Mouse (Mus musculus) frontal cortex, postnatal 25 days (tissue): Measurements from ENCODE around the gene Naa15.
"Not testable (repeated sequence)": the region's sequence is repeated elsewhere in the genome, so short reads cannot be mapped to it uniquely, and the experiment has no call there.

Experiments used
- DNase-seq, 2 experiments: peaks; one replicate each; pipeline ENCODE4 v3.0.0; 2022; ENCODE audit warnings: low spot score in 2 of 2

The Naa15 gene

DNA sequence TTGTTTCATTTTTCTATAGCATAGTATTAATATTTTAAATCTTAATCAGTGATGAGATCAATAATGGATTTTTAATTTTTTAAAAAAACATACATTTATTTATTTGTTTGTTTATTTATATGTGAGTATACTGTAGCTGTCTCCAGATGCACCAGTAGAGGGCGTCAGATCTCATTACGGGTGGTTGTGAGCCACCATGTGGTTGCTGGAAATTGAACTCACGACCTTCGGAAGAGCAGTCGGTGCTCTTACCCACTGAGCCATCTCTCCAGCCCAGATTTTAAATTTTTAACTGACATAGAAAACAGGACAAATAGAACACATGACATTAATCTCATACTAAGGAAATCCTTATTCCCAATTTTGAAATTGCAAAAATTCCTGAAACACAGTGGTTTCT, 19.4 kb downstream of the Naa15 start:
- DNase-seq, result not testable (repeated sequence)

DNA sequence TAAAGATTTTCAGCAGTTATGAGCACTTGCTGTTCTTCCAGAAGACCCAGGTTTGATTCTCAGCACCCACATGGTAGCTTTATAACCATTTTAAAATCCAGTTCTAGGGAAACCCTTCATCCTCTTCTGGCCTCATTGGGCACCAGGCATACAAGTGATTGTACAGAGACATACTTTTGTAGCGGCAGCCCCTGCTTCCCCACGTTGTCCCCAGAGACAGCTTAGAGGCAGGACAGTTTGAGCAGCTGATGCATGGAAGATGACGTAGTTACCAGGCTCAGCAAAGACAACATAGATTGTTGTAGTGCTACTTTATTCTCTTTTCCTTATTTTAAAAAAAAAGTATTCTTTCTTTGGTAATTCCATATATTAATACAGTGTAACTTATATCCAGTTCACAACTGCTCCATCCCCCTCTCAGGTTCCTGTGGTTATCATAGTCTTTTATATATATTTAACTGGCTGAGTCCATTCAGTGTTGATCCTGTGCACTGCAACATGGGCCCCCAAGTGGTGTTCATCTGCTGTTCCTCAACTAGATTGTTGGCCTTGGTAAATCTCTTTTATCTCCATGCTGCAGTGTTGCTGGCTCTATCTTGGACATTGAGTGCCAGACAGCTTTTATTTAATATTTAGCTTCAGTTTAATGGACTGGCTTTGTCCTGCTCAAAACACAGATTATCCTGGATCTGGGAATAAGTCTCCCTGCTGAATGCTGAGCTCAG, 20.1 kb downstream of the Naa15 start:
- DNase-seq, result no peak

DNA sequence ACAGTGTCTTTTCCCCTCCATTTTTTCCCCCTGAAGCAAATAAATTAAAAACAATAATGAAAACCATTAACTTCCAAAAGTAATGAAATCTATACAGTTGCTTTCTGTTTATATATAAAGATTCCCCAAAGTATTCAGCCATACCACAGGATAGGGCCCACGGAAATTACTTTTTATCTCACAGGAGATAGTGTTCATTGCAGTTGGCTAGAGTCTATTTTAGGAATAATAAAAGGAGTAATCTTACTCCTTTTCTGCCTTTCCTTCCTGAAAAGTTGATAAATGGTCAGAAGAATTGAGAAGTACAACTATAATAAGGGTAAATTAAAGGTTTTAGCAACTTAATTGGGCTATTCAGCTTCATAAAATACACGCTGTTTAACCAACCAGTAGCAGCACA, 53.6 kb downstream of the Naa15 start:
- no peak for DNase-seq

DNA sequence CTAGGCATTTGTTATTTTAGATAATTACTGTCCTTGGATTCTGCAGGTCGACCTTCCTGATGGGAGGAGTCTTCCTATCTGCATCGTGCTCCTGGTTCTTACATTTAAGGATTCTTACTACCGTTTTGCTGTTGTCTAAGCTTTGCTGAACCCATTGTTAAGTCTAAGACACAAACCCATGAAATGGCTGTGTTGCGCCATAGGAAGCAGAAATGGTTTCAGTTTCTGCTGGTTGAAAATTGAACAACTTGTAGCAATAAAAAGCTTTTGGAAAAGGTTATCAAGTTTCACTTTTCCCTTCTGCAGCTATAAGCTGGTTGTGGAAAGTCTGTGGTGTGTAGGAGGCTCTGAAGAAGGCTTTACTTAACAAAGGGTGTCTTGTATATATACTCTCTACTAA, 60.8 kb downstream of the Naa15 start:
- no peak for DNase-seq

DNA sequence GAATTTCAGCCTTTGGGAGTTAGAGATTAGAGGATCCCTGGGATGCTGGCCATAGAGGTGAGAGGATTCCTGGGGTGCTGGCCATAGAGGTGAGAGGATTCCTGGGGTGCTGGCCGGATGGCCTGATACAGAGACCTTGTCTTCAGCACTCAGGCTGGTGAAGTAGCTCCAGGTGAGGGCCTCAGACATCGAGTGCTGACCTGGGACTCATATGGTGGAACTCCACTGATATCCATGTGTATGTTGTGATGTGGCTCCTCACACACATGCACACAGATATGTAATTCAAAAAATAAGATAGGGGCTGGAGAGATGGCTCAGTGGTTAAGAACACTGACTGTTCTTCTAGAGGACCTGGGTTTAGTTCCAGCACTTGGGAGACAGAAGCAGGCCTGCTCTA, 64.9 kb downstream of the Naa15 start:
- DNase-seq, result no peak

DNA sequence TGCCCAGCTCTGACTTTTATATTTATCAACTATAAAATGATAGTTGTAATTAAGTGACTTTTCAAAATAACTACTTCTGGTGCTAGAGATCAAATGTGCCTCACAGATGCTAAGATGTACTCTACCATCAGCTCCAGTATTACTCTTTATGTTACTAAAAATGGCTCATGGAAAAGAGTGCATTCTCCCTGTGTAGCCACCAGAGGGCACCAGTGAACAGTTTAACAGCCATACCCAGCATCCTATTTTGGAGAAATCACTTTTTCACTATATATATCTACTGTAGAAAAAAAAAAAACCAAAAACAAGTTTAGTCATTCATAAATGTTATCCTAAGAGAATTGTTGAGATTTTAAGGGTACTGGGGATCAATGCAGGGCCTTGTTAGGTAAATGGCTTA, 66.1 kb downstream of the Naa15 start:
- DNase-seq, result no peak

DNA sequence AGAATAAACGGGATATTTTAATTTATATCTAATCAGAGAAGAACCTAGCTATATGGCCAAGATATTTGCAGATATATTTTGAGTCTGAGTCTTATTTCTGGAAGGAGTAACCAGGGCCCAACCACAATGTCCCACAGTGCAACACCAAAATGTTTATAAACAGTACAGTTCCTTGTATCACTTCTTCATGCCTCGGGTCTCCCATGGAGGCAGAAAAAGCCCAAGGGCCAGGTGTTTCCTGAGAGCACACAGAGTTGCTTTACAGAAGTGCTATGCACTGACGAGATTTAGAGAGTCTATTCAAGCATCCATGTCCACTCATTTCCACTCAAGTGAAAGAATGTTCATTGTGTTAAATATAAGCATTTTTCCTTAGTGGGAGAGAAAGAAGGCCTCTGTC, 66.9 kb downstream of the Naa15 start:
- no peak for DNase-seq

DNA sequence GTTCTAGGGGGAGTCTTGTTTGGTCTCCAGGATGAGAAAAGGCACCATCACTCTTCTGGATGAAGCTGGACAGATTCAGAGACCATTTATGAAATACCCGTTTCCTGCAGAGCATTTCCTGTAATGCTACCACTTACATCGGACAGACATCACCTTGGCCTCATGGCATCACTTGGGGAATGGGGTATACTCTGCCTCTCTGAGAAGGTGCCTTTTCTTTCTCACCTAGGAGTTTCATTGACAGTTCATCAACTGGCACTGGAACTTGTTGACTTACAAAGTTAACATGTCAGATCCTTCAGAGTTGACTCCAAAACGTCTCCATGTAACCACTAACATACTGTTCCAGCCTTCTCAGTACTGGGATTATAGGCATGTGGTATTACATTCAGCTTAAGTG, 67.8 kb downstream of the Naa15 start:
- no peak for DNase-seq

DNA sequence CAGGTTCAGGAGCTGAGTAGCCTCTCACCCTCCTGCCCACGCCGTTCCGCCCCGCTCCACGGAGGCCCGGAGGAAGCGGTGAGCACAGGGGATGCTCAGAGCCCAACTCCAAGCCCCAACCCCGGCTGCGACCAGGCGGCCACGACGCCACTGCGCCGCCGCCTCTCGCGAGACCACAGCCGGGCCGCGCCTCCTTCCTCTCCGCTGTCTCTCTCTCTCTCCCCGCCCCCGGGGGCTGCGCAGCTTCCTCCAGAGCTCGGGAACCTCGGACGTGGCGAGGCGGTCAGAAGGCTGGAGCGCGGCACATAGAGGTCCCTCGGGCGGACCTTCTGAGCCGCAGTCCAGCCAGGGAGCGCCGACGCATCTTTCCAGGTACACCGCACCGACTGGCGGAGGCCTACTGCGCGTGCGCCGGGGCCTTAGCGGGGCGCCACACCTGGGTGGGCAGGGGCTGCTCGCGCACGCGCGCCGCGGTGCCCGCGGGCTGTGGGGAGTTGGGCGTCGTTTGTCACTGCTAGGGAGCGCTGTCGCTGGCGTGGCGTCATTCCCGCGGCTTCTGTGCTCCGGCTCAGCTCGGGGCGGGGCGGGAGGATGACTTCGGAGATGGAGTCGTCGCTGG, 68.9 kb downstream of the Naa15 start, which contains the start of gene Rab33b:
Rab33b (plus strand) TSS at position 180 of the 619 bp plus-strand sequence.
- peak; percentile 92 to 96 for DNase-seq

DNA sequence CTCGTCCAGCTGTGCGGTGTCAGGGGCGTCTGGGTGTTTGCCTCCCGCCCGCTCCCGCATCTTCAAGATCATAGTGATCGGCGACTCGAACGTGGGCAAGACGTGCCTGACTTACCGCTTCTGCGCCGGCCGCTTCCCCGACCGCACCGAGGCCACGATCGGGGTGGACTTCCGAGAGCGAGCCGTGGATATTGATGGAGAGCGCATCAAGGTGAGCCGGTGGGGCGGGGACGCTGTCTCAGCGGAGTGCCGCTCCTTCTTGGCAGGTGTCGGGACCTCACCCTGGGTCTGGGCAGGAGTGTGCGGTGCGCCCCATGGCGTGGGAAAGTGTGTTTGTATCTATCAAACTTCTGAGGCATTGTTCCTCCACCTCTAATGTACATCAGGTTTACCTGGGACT, 69.4 kb downstream of the Naa15 start:
- no peak for DNase-seq

DNA sequence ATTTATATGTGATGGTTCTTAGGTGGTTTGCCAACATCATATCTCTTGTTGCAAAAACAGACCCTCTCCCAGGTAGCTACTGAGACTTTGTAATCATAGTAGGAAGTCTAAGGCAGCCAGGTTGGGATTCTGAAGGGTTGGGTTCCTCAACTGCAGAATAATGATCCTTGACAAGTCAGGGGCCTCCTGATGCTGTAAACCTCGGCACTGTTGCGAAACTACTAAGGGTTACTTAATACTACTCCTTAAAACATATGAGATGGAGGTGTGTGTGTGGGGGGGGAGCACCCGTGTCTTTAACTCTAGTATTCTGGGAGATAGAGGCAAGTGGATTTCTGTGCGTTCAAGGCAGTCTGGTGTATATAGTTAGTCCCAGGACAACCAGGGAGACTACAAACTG, 70.4 kb downstream of the Naa15 start:
- no peak for DNase-seq

DNA sequence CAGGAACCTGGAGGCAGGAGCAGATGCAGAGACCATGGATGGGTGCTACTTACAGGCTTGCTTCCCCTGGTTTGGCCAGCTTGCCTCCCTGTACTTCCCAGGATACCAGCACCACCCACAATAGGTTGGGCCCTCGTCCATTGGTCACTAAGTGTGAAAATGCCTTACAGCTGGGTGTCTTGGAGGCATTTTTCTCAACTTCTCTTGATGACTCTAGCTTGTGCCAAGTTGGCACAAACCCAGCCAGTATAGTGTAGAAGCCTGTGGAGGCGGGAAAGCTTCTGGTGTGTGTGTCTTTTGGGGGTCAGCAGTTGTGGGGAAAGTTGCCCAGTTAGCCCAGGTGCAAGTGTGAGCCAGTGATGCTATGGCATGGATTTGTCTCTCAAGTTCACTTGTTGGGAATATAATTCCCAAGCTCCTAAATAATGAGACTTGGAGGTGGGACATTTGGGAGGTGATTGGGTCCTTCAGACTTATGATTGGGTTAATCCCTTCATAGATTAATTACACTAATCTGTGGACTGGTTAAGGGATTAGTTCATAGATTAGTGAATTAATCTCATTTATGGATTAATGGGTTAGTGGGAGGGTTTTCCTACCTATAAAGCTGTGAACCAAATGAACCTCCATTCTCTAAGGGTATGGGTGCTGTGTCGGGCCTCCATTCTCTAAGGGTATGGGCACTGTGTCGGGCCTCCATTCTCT, 71.7 kb downstream of the Naa15 start:
- DNase-seq, result no peak

DNA sequence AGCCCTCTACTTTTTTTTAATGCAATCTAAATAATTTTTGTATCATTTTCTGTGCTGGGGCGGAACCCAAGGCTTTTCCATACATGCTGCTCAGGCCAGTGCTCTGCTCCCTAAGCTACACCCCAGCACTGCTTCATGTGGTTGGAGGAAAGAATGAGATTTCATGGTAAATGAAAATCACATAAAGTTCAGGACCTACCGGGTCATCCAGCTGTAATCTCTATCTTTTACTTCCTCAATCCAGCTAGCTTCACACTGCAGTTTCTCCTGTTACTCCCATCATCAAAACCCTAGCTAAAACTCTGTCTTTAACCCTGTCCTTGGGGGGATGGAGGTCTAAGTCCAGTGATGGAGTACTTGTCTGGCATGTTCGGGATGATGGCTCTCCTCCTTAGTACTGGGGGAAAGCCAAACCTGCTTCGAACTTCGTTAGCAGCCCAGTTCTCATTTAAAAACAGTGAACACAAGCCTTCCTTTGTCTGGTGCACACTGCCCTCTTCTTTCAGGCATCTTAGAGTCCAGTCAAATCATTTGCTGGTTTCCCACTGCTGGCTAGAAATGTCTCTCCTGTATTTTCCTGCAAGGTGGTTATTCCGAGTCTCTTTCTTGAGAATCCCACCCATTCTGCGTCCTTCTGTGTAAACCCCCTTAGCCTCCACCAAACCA, 75.3 kb downstream of the Naa15 start:
- DNase-seq, result no peak

DNA sequence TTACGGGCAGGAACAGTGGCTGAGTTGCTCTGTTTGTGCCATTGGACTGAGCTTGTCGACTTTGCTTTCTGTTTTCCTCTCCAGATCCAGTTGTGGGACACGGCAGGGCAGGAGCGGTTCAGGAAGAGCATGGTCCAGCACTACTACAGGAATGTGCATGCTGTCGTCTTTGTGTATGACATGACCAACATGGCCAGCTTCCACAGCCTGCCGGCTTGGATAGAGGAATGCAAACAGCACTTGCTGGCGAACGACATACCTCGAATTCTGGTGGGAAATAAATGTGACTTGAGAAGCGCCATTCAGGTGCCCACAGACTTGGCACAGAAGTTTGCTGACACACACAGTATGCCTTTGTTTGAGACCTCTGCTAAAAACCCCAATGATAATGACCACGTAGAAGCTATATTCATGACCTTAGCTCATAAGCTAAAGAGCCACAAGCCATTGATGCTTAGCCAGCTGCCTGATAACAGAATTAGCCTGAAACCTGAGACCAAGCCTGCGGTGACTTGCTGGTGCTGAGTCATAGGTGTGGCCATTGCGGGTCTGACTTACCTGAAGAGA, 78.4 kb downstream of the Naa15 start:
- no peak for DNase-seq

DNA sequence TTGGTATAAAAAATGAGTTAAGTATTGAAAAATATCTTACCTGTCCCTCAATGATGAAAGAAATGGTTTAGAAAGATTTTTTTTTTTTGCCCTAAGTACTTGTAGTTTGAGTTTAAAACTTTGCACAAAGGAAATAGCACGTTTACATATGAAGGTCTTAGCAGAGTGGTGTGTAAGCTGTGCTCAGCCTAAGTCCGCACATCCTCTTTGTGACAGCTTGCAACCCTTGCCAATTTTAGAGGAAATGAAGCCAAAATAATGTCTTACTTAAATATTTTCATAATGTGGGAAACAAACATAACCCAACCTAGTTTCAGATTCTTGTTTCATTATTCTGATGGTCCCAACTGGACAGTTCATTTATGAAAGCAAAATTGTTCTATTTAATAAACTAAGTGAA, 79.5 kb downstream of the Naa15 start:
- DNase-seq, result no peak

DNA sequence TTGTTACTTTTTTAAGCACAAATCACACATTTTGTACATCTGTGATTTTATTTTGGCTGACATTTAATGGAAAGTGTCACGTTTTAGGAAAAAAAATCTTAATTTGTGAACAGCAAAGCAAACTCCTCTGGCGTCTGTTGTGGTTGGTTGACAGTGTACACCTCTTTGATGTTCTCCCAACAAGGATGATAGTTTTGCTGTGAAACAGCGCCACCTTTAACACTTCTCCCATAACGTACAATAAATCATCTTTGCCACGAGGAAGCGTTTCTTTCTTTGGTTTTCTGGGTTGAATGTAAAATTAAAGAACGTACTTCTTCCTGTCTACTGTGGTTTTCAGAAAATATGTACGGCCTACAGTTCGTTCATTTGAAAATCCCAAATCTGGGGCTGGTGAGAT, 80.7 kb downstream of the Naa15 start:
- no peak for DNase-seq

DNA sequence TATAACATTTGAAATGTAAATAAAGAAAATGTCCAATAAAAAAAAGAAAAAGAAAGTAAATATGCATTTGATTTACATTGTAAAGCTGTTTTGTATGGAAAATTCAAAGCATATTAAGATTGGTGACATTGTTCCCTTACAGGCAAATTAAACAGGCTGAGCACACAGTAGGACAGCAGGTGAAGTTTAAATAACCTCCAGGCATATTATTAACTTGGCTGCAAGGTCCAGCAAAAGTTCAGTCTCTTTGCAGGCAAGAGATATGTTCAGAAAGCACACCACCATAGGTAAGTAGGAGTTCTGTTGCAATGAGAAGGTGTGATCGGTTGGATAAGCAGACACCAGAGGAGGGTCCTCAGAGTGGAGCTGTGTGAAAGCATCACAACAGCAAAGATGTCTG, 83.0 kb downstream of the Naa15 start:
- DNase-seq, result no peak

DNA sequence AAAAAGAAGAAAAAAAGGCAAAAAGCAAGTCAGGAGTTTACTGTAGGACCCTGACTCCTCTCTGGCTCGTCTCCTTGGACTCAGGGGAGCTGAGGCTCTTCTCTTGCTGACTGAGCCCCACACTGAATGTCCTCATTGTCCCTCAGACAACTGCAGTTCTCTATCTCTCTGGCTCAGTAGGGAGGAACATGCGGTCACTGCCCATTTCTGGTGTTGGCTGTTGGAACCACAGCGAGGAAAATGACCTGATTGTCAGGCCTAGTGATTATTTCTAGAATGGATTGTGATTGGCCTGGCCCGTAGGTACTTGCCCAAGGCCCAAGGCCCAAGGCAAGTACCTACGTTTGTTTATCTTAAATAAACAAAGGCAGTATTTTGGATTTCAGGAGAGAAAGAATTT, 83.7 kb downstream of the Naa15 start:
- DNase-seq, result no peak

DNA sequence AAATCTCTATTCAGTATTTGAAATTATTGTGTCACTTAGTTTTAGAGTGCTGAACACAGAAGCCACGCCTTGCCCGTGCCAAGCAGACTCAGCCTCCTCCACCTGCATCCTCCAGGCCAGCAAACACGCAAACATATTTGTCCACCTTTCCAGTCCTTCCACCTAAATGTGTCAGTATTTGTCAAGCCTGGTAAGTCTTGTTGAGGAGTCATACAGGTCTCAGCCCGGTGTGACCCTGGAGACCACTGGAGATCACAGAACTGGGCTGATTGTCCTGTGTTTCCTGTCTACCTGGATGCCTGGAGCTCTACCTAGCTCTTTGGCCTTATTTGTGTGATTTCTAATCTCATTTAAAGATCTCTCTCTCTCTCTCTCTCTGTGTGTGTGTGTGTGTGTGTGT, 84.9 kb downstream of the Naa15 start:
- DNase-seq, result no peak

DNA sequence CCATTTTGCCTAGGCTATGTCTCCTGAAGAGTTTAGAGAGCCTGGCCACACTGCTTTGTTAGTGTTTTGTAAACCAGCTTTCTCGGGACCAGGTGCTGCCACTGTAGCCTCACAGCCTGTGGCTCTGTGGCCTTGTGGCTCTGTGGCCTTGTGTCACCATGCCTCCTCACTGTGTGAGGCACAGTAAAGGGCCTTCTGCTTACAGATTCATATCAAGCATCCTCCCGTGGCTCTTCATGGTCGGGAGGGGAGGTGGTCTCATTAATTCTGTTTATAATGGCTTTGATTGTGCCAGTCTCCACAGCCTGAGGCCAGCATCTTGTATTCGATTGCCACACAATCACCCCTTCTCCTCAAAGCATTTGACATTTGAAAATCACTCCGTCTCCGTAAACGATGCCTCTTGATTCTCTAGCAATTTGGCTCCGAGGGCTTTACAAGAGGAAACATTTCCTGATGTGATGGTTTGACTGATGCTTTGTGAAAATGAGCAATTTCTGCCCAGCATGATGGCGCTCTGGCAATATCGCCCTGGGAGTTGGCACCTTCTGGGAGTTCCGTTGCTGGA, 89.5 kb downstream of the Naa15 start:
- no peak for DNase-seq

DNA sequence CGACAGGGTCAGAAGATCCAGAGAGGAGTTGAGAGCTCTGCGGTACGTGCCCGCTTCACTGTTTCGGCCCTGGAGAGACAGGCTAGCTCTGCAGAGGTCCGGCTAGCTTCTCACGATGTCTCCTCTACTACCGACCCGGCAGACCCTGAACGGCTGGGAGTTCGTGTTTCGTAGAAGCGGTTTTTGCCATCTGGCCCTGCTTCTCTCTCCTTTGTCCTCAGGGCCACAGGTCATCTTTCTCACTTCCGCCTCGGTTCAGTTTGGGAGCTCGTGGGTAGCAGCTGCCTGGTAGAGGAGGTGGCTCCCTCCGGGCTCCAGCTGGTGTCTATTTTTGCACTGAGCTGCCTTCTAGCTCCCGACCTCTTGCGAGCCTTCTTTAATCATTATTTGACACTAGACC, 90.5 kb downstream of the Naa15 start:
- no peak for DNase-seq

DNA sequence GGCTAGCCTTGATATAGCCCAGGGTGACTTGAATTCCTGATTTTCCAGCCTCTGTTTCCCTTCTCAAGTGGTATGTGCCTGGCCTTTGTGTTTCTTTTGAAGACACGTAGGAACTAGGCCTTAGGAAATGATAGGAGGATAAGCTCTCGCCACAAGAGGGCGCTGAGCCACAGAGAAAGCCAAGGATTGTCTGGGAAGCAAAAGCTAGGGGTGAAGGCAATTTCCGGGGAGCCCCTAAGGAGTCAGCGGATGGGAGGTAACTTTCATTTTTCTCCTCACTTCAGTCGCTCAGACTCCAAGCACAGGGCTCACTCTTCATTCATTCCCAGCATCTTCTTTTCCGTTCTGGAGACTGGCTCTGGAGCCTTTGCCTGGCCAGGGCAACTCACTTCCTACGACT, 96.0 kb downstream of the Naa15 start:
- peak; percentile 65 to 81 for DNase-seq
